Mouse (Mus musculus): ENCODE measurements at regions not wholly inside any gene's neighbourhood (a gene's known extent, or its start where the extent isn't known, plus 50 kb on each side); places are given as distances from the start of the nearest gene placed in this dataset.

DNA sequence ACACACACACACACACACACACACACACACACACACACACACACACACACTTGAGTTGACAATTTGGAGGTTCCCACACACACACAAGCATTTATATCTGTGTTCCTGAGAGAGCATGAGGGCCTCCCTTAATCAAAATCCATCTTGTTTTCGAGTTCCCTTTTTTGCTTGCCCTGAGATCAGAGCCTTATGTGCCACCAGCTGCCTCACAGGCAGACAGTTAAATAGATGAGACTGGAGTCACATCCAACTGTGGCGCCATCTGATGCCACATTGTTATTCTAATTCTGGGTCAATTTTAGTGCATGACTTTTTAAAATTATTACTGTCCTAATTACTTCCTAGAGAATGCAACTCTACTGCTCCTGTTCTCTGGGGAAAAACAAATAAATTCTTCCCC lies 91.2 kb upstream of the Syndig1 start:
- no peak for DNase-seq

GRCm38 (mm10) chr2:149739886-149740285 lies 89.1 kb upstream of the Syndig1 start:
- DNase-seq = no peak

DNA sequence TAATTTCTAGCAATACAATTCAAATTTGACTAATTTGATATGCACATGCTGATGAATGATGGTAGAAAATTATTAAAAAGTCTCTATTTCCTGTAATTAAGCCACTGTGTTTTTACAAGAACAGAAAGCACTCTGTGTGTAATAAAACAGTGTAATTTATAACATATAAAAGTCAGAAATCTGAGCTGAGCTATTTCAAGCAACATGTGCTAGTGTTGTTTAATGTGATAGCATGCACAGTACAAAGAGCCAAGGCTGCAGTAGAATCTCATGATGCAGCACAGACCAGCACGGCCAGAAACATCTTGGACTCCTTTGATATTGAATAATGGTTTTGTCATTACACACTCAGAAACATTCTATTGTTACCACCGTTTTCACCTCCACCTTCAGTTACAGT lies 86.3 kb upstream of the Syndig1 start:
- no peak for DNase-seq

DNA sequence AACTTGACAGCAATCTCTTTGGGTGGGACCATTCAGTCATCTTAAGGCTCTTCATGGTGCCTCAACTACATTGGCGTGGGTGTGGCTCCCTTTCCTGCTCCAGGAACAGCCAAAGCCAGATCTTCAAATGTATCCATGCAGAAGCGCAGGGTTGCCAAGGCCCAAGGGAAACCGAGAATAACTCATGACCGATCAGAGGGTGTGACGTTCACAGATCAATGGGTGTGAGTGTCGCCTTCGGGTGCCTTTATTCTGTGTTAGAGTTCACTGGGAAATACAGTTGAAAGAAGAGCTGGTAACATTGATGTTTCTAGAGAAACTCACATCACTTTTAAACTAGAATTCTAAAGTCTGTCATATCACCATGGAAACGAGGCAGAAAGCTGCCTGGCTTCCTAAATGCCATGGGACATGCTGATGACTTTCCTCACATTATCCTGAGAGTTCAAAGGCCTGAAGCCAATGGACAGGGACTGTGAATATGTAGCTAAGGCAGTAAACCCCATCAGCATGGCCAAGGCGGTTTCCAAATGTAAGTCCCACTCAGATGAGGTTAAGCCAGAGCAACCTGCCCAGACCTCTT lies 80.7 kb upstream of the Syndig1 start:
- DNase-seq = no peak

- DNase-seq = no peak
Measured at GRCm38 (mm10) chr2:149759151-149759550, 69.9 kb upstream of the Syndig1 start.

DNA sequence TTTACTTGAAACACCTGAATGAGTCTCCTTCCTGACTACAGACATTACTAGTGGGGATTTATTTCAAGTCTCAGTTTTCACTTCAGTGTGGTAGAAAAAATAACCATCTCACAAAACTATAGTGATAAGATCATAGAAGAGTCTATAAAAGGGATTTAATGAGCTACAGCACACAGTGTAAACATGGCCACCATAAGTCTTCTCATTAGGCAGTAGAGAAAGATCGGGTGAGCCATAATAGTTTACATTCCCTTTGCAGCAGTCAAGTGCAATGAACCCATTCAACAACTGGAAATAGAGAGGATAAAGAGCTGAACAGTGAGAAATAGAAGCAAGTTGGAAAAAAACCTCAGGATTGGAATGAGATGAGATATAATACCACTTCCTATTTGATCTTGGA lies 65.1 kb upstream of the Syndig1 start:
- no peak for DNase-seq

DNA sequence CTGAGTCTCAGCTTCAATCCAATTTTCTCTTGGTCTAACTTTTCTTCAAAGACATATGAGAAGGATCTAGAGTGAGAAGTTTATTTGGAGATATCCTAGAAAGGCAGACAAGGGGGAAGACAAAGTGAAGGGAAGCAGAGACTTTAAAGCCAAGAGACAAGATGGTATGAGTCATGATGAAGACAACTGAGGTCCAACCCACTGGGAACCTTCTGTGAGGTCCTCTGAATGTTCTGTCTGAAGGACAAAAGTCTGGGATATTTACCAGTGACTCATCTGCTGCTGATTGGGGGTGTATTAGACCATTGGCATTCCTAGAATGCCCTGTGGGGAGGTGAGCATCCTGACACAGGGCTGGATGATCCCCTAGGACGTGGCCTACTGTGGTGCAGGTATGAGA lies 61.0 kb upstream of the Syndig1 start:
- DNase-seq = no peak

DNA sequence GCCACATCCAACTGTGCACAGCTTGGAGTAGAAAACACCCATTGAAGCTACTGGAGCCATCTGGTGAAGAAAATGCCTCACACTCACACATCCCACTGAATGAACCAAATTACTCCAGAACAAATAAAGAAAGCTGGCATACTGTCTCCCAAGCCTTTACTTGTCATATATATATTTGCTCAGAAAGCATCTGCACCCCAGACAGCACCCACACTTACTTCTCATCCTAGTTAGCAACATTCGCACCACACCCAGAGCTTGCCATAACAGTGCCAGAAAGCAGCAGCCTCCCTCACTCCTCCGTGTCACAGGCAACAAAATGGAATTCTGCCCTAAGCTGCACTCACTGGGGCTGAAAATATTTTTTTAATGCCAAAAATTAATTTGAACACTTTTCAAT lies 60.5 kb upstream of the Syndig1 start:
- DNase-seq = no peak

DNA sequence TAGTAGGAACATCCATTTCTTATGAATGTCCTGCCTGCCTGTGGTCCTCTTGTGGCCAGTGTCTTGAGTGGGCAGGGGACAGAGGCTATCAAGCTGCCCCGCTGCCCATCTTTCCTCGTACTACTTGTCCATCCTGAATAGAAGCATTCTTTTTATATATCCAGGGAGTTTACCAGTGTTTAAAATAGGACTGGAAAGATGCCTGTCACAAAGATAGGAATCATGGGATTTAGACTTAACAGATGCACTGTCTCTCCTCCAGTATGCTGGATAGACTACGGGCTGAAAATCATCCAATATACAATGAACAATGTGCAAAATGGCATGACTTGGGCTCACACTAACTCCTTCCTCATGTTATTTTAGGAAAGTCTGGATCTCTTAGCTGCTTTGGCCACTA lies 51.7 kb upstream of the Syndig1 start:
- DNase-seq = no peak
